Mouse (Mus musculus) neural tube, embryonic 10.5 days (tissue): ENCODE measurements at regions not wholly inside any gene's neighbourhood (a gene's known extent, or its start where the extent isn't known, plus 50 kb on each side); places are given as distances from the start of the nearest gene placed in this dataset.

Experiments used
- DNase-seq: peaks from one replicate; pipeline ENCODE4 v3.0.0-alpha.2; 2017; ENCODE audit warnings: low spot score; ENCODE audit errors: extremely low spot score

- DNase-seq: no peak
Measured at GRCm38 (mm10) chr7:36352761-36353160, 345.2 kb upstream of the Tshz3 start.

- peak; percentile 22 for DNase-seq
Measured at GRCm38 (mm10) chr7:36350616-36351015, 347.3 kb upstream of the Tshz3 start.

- DNase-seq: no peak
Measured at GRCm38 (mm10) chr7:36348195-36348594, 349.7 kb upstream of the Tshz3 start.

- no peak for DNase-seq
Measured at GRCm38 (mm10) chr7:36334857-36335256, 363.1 kb upstream of the Tshz3 start.

GRCm38 (mm10) chr7:36334091-36334490 lies 363.8 kb upstream of the Tshz3 start:
- DNase-seq: no peak

- no peak for DNase-seq
Measured at GRCm38 (mm10) chr7:36332633-36333032, 365.3 kb upstream of the Tshz3 start.

GRCm38 (mm10) chr7:36328141-36328540 lies 369.8 kb upstream of the Tshz3 start:
- no peak for DNase-seq

GRCm38 (mm10) chr7:36324035-36324434 lies 373.9 kb upstream of the Tshz3 start:
- DNase-seq: no peak

- no peak for DNase-seq
Measured at GRCm38 (mm10) chr7:36322181-36322580, 375.7 kb upstream of the Tshz3 start.

- peak; percentile 27 for DNase-seq
Measured at GRCm38 (mm10) chr7:36317466-36318212, 380.3 kb upstream of the Tshz3 start.

GRCm38 (mm10) chr7:36313751-36314150 lies 384.2 kb upstream of the Tshz3 start:
- no peak for DNase-seq

GRCm38 (mm10) chr7:36309761-36310605 lies 387.9 kb upstream of the Tshz3 start:
- DNase-seq: no peak

- no peak for DNase-seq
Measured at GRCm38 (mm10) chr7:36308726-36309125, 389.2 kb upstream of the Tshz3 start.

GRCm38 (mm10) chr7:36308106-36308620 lies 389.8 kb upstream of the Tshz3 start:
- DNase-seq: no peak

- DNase-seq: no peak
Measured at GRCm38 (mm10) chr7:36277275-36277674, 420.6 kb upstream of the Tshz3 start.

- no peak for DNase-seq
Measured at GRCm38 (mm10) chr7:36268966-36269365, 429.0 kb upstream of the Tshz3 start.

- no peak for DNase-seq
Measured at GRCm38 (mm10) chr7:36265163-36265823, 432.6 kb upstream of the Tshz3 start.

GRCm38 (mm10) chr7:36262124-36262710 lies 435.7 kb upstream of the Tshz3 start:
- DNase-seq: no peak

- no peak for DNase-seq
Measured at GRCm38 (mm10) chr7:36257102-36257501, 440.8 kb upstream of the Tshz3 start.

- no peak for DNase-seq
Measured at GRCm38 (mm10) chr7:36247356-36247755, 444.6 kb upstream of the Zfp507 start.

GRCm38 (mm10) chr7:36236673-36237072 lies 433.9 kb upstream of the Zfp507 start:
- peak; percentile 12 for DNase-seq
